Mouse (Mus musculus) erythroblast, embryonic 14.5 days (primary cell): ENCODE results near the gene Plxnb3.

ENCODE experiments used
- GATA1 ChIP-seq: IDR thresholded peaks from 2 replicates; pipeline ENCODE4 v1.6.1; 2012; ENCODE audit warnings: low read length, inconsistent platforms, mixed read lengths
- TAL1 ChIP-seq: IDR thresholded peaks from 3 replicates; pipeline ENCODE4 v1.6.1; 2012; ENCODE audit warnings: low read length, inconsistent platforms, mixed read lengths

- TF ChIP-seq TAL1, result no peak
- TF ChIP-seq GATA1, result no peak
Observed at GRCm38 (mm10) chrX:73718271-73718670, 38.6 kb upstream of the Plxnb3 start.
